In the genomic region with DNA sequence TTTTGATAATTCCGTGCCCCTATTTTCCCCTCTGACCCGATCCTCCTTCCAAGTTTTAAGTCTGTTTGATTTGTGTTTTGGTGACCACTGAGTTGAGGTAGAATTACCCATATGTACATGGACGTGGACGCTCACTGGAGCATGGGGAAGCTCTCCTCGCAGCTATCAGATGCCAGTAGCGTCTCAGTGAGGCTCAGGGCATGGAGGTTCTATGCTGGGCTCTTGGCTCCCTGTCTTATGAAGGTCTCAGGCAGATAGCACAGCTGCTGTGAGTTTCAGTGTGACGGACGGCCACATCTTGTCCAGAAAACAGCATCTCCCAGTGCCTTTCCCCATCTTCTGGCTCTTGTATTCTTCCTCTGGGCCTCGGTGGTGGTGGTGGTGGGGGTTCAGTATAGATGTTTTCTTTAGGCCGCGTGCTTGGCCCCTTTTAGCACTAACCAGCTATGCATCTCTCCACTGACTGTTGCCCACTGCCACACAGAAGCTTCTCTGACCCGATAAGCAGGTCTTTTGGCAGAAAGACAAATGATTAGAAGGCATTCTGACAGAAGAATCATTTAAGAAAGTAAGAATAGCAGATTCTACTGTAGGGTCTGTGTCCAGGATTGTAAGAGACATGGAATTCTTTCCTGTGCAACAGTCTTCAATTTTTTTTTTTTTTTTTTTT, we compare ENCODE assay signal across 13 mouse cellular contexts.
"Had no signal": no experiment of that assay in that cellular context is flagged by ENCODE, and none has a peak within 500 bp of the region (broad histone marks: within the 10 kb centered on the region; RNA-seq: fewer than 3 reads in every experiment).

No protein-coding gene starts in this region.

- H3K4me2 ChIP-seq: limb, embryonic 12.5 days; limb, embryonic 15.5 days; liver, embryonic 11.5 days; lung, embryonic 14.5 days; midbrain, embryonic 11.5 days had no signal

- ATAC-seq: liver, postnatal 0 days had no signal

- H3K27ac ChIP-seq: kidney, postnatal 0 days; limb, embryonic 12.5 days; limb, embryonic 15.5 days; liver, embryonic 14.5 days had no signal

- DNase-seq: left cerebral cortex, postnatal 4 days; liver, postnatal 0 days; lung, embryonic 14.5 days; midbrain, embryonic 14.5 days; thymus, adult 18-20 months; thymus, postnatal 14 days; thymus, postnatal 4 days had no signal

- H3K27me3 ChIP-seq: limb, embryonic 12.5 days; limb, embryonic 15.5 days had no signal

- H3K4me3 ChIP-seq: limb, embryonic 12.5 days; limb, embryonic 15.5 days had no signal

- H3K9ac ChIP-seq: limb, embryonic 12.5 days; limb, embryonic 15.5 days; liver, embryonic 14.5 days; liver, postnatal 0 days; lung, embryonic 14.5 days had no signal

- H3K9me3 ChIP-seq: limb, embryonic 12.5 days; limb, embryonic 15.5 days had no signal
